Mouse (Mus musculus): Measurements from ENCODE around the gene Dhrs7c.

- TF ChIP-seq CTCF (IDR thresholded peaks at IDR 0.05; ENCODE audit: insufficient read depth, low read length) (no peak), POLR2A (IDR thresholded peaks at IDR 0.05; ENCODE audit: borderline replicate concordance, extremely low read depth, low read depth, low read length) (no peak)
These were observed 47.2 kb downstream of the Dhrs7c start for GRCm38 (mm10) chr11:67845193-67845592.

Data from lung, adult 2 months (tissue).